Mouse (Mus musculus) kidney, adult 9 months (tissue): ENCODE measurements around the gene Cyb561d1.
A peak's percentile ranks its signal among the peaks of the same experiment; 100 is the strongest.

Experiments used
- DNase-seq: peaks from one replicate; pipeline ENCODE4 v3.0.0; 2022

Cyb561d1 gene

DNA sequence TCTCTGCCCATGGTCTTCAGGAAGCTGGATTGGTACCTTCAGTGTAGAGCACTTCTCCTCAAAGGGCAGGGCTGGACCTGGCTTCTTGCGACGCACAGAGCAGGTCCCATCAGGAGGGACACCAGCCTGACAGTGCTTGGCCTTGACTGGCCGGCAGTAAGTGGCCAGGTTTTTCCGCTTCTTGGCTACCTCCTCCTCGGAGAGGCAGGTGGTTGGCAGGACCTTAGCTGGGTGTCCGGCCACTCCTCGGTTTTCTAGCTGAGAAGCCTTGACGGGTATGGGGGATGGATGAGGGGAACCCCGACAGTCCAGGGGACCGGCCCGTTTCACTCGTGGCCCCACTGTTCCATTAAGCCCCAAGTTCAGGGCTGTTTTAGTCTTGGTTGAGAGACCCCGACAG lies 2.2 kb upstream of the Cyb561d1 start:
- no peak for DNase-seq

GRCm38 (mm10) chr3:108202506-108202905 lies 1.5 kb upstream of the Cyb561d1 start:
- no peak for DNase-seq

- no peak for DNase-seq
Observed at GRCm38 (mm10) chr3:108199231-108199630, 1.8 kb downstream of the Cyb561d1 start.

GRCm38 (mm10) chr3:108197066-108197497 lies 3.9 kb downstream of the Cyb561d1 start:
- DNase-seq: no peak

DNA sequence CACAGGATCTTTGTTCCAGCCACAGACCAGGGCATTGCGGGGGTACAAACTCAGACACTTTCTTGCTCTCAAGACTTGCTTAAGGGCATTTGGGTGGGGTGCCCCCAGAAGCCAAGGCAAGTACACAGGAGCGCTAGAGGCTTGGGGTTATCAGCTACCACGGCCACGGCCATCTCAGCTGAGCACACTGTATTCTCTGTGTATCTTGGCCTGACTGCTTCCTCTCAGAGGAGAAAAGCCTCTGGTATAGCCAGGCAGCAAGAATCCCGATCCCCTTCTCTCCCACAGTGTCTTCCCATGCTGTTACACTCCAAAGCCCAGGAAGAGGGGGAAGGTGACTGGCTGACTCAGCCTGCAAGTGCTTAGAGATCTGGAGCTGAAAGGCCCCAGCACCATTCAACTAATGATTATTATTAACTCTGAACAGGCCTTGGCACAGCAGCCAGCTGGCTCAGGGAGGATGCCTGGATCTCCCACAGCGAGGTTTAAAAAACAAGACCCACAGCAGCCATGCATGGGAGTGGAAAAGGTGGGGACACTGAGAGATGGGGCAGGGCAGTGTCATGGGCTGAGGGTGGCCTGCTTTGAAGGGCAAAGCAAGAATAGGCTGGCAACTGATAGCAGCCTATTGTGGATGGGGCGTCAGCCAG lies 4.9 kb downstream of the Cyb561d1 start:
- DNase-seq: no peak

- DNase-seq: no peak
Observed at GRCm38 (mm10) chr3:108195287-108195686, 5.7 kb downstream of the Cyb561d1 start.

- no peak for DNase-seq
Observed at GRCm38 (mm10) chr3:108193686-108194085, 7.3 kb downstream of the Cyb561d1 start.

DNA sequence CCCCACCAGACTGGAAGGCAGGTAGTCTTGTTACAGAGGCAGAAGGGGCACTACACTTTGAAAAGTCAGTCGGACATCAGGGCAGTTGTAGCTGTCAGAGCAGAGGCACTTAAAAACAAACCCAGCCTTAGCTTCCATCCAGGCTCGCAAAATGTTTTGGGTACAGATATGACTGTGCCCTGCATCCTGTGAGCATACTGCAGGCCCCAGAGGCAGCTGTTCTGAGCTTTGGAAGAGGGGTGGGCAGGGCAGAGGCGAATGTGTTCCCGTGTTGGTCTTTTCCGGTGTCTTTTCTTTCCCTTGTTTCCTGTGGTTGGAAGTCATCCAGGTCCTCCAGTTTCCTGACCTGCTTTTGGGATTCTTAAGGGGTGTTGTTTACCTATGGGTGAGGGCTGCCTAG lies 11.1 kb downstream of the Cyb561d1 start:
- DNase-seq: no peak

DNA sequence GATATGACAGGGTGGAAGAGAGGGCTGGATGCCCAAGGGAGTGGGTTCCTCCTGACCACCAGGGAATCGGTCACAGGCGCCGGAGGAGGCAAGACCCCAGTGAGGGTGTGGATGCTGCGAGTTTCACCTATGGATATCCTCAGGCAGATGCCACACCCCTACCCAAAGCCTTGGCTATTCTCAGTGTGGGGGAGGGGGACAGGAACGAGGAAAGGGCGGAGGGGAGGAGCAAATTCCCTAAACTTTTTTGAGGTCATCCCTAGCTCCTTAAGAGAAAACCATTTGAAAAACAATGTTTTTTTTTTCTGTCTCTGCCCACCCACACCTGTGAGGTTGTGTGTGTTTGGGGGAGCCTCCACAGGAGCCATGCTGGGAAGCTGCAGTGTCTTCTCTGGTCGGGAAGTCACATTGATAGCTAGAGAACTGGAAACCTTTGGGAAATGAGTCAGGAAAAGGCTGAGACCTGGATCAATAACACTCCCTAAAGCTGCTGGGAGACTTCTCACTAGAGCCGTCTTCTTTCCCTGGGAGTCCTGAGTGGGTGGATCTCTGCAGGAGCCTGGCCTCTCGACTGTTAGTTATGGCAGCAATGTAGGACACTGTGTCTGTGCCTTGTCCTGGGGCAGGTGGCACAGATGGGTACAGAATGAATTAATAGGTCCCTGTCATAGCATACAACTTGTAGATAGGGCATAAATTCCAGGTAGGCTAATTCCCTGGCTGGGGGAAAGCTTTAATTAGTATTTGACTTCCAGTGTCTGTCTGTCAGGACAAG lies 12.1 kb downstream of the Cyb561d1 start:
- no peak for DNase-seq

DNA sequence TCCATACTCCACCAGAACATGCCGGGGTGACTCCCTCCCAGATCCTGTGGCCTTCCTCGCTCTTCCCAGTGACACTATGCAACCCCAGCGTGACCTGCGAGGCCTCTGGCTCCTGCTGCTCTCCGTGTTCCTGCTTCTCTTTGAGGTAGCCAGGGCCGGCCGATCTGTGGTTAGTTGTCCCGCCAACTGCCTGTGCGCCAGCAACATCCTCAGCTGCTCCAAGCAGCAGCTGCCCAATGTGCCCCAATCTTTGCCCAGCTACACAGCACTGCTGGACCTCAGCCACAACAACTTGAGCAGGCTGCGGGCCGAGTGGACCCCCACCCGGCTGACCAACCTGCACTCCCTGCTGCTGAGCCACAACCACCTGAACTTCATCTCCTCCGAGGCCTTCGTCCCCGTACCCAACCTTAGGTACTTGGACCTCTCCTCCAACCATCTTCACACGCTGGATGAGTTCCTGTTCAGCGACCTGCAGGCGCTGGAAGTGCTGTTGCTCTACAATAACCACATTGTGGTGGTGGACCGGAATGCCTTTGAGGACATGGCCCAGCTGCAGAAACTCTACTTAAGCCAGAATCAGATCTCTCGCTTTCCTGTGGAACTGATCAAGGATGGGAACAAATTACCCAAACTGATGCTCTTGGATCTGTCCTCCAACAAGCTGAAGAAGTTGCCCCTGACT lies 13.8 kb downstream of the Cyb561d1 start:
- no peak for DNase-seq

DNA sequence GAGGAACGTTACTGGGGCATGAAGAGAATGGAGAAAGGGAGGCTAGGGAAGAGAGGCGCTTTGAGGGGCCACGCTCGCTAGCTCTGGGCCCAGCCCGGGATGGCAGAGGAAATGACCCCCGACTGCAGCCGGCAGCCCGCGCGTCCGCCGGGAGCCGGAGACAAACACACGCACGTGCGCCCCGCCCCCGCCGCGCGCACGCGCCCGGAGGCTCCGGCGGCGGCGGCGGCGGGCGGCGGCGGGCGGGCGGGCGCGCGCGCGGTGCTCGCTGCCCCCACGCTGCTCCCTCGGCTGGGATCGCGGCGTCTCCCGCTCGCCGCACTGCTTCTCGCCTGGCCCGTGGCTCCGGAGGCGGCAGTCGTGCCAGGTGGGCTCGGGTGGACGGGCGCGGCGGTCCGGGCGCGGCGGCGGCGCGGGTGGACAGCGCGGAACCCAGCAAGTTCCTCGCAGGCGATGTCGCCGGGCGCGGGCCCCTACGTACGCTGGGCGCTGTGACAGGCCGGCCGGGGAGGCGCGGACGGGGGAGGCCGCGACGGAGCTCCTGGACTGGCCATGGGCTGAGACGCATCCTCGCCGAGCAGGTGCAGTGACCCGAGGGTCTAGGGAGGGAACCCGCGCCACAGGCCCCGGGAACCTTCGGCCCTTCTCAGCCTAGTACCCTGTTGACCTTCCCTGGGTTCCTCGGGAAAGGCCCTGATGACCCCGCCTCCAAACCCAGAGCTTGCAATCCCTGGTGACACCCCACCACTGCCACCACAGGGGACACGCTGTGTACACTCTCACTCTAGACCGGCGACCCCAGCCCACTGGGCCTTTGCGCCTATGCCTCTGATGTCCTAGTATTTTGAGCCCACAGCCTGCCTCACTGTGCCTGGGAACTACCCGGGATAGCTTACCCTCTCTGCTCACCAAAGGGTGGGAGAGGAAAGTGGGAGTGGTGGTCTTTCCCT lies 14.6 kb downstream of the Cyb561d1 start, which contains the start of gene Amigo1:
Gene Amigo1, plus strand, starts transcription at position 238 of the 950 bp plus-strand sequence.
- DNase-seq: peak; percentile 36

DNA sequence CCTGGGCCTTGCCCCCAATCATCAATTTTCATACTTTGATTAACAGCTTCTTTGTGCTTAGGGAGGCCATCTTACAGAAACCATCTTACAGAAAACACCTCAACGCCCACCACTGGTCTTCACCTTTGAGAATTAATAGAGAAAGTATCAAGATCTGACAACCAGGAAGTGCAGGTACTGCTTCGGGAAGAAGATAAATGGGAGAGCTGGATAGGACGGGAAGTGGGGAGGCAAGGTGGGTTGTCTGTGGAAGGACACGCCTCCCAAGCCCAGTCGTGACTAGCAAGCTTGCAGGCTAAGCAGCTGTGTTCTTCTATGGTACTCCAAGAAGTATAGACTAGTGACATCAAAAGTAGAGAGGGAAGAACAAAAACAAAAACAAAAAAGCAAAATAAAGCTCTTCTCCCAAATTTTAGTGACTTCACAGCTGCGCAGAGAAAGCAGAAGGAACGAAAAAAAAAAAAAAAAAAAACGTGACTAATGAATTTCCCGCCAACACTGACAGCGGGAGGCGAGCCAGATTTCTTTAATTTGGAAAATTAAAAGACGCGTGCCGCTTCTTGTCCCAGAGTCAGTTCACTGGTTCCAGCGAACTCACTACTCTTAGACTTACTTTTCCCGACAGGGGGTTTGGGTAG lies 15.4 kb downstream of the Cyb561d1 start:
- no peak for DNase-seq

- no peak for DNase-seq
Observed at GRCm38 (mm10) chr3:108184742-108185141, 16.3 kb downstream of the Cyb561d1 start.

- DNase-seq: no peak
Observed at GRCm38 (mm10) chr3:108180514-108180913, 20.5 kb downstream of the Cyb561d1 start.

DNA sequence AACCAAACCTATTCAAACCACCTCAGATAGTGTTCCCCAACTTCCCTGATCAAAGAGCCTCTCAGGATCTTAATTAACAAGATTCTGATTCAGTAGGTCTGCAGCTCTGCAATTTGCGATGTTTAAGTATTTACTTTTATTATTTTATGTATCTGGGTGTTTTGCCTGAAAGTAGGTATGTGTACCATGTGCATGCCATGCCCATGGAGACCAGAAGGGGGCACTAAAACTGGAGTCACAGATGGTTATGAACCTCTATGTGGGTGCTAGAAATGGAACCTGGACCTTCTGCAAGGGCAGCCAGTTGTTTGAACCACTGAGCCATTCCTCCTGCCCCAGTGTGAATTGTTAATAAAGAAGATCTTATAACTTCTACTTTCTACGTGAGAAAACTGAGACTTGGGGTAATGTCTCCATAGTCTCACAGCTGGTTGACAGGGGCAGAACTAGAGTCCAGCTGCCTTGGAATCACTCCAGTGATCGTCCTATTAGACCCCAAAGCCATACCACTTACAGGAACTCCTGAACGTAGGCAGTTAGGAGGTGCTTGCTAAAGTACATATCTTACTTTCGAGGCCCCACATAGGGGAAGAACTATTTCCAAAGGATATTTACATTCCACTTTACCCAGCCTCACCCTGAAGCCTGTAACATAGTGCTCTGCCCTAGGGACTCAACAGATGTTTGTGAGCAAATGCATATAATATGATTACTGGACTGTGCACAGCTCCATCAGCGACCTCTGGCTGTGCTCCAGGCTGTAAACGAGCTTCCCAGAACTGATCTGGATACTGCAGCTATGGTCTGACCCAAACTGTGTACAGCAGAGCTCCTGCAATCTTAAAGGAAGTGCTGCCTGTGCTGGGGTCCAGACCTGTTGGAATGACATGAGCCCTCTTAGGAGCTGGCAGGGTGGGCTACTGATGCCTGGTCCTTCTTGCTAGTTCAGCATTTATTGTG lies 22.0 kb downstream of the Cyb561d1 start:
- no peak for DNase-seq

DNA sequence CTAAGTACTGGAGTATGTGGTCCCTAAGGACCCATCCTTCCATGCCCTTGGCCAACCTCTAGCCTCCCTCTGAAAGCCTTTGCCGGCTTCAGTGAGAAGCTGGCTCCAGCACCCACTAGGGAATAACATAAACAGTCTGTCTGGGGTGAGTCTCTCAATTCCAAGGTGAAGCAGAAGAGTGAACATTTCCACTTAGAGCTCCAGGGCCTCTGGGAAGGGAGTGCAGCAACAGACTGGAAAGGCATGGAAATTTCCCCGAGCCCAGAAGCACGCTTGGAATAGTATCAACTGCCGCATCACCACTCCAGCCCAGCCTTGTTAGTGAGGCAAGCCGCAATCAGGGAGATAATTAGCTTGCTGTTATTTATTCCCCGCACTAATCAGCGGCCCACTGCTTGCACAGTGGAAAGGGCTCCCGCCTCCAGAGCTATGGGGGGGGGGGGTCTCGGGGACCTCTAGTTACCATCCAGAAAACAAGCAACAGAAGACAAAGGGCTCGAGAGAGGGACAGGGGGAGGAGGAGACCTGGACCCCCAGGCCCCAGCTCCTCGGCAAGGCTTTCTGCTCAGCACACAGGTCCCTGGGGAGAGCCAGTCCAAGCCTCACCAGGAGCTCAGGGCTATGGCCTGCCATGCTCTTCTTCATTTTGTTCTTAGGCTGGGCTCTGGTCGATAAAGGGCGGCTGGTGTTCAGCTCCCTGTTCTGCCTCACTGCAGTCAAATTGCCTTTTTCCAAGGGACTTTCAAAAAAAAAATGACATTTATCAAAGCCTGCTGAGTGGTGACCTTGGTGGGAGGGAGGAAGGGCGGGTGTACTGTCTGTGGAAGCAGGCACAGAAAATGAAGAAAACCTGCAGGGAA lies 26.1 kb downstream of the Cyb561d1 start:
- peak; percentile 41 for DNase-seq

DNA sequence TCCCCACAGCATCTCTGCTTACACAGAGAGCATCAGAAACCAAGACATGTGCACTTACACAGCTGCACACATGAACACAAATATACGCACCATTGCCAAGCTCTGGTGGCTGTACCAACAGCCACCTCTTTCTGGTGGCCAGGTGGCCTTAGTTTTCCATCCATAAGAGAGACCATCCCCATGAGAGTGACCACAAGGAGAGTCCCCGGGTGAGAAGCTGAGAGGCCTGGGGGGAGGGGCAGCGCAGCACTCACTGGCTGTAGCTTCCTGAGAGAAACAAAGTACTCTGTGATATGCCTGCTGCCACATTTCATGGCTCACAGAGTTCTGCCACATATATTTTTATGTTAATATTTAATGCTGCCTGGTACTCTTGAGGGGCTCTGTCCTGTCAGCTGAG lies 31.8 kb downstream of the Cyb561d1 start:
- DNase-seq: no peak

DNA sequence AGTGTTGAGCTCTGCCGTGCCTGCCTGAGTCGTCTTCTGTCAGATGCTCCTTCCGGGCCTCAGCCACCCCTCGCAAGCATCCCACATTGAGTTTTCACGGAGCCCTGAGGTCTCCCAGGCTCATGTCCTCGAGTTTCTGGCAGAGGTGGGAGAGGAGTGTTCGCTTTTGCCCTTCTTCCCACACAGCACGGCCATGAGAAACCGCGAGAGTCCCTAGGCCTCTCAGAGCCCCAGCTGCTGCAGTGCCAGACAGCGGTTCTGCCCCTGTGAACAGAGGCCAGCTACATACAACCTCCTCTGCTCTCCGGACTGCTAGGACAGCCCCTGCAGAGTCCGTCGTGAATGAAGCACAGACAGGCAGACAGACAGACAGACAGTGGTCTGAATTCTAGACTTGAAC lies 33.5 kb downstream of the Cyb561d1 start:
- no peak for DNase-seq

DNA sequence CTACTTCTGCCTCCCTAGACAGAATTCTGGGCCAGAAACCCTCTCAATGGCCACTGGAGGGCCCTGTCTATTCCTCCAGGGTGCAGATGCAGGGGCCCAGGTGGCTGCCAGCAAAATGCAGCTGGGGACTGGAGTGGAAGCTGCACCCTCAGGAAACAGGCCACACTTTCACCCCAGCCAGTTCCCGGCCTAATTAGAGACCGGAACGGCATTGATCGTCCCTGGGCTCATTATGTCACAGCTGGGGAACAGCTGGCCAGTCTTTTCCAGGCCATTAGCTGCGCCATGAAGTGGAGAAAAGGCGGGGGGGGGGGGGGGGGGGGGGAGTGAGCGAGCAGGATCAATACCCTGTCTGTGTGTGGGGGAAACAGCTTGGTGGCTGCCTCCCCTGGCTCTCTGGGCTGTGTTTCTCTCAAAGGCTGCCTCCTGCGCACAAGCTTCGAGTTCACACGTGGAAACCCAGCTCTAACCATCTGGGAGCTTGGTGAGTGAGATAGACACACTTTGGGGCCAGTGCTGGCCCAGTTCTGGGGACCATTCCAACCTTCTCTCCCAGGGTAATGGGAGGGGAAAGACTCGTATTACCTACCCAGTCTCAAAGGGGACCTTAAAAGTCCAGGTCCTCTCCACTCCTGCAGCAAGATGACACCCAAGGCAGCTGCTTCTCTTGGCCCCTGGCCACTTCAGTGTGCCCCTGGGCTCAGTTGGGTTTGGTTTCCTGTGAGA lies 34.4 kb downstream of the Cyb561d1 start:
- peak; percentile 42 for DNase-seq
